Mouse (Mus musculus) MEL (cell line): ENCODE data around the gene Nrip3. TPM values are rescaled to one million over a fixed set of nuclear protein-coding genes. Genes with fewer than 3 reads are reported as not detected.

Experiments
- polyA plus RNA-seq, 2 experiments: library from polyadenylated mRNA; stranded (reverse) in 1 of 2; unstranded in 1 of 2; fragments of >175 nt in 1 of 2; fragments of >200 nt in 1 of 2; gene quantifications; 2 replicates each; pipeline versions ENCODE4 v1.2.1 to v1.2.4; 2012; ENCODE audit warnings: low replicate concordance in 2 of 2, low read depth in 1 of 2; ENCODE audit not compliant: insufficient read length in 2 of 2, insufficient read depth in 1 of 2, missing spikeins in 1 of 2
- total RNA-seq: library from RNA; depleted of rRNA; stranded (reverse); fragments of 300-350 nt; gene quantifications from 2 replicates; pipeline ENCODE4 v1.2.3, GENCODE M21; 2012; rRNA removed

The Nrip3 gene
- total and polyA plus RNA-seq, 3 experiments = not detected

Other genes starting within 250 kb of the Nrip3 start
- 2.6 and 2.7 TPM in 2 replicates for gene St5, start 78.4 kb downstream of the Nrip3 start, total RNA-seq
- gene St5, start 78.4 kb downstream of the Nrip3 start, polyA plus RNA-seq = 1 to 10 TPM in 1 of 2 experiments, not detected in 1; 3.4 TPM
- 26.4 and 29.0 TPM in 2 replicates for gene Akip1, start 78.3 kb downstream of the Nrip3 start, total RNA-seq
- 10 to 100 TPM in 1 of 2 experiments, not detected in 1; 34.0 TPM for gene Akip1, start 78.3 kb downstream of the Nrip3 start, polyA plus RNA-seq
- gene BC051019, start 58.2 kb downstream of the Nrip3 start, total RNA-seq = 0.10 TPM in 1 of 2 replicates, not detected in the other
- under 1 TPM in 1 of 2 experiments, not detected in 1; 0.39 TPM for gene BC051019, start 58.2 kb downstream of the Nrip3 start, polyA plus RNA-seq
- not detected in 2 replicates for gene Ascl3, start 50.3 kb downstream of the Nrip3 start, total RNA-seq
- not detected for gene Ascl3, start 50.3 kb downstream of the Nrip3 start, polyA plus RNA-seq
- 25.1 and 30.6 TPM in 2 replicates for gene Tmem9b, start 29.1 kb downstream of the Nrip3 start, total RNA-seq
- 10 to 100 TPM in 1 of 2 experiments, not detected in 1; 26.4 TPM for gene Tmem9b, start 29.1 kb downstream of the Nrip3 start, polyA plus RNA-seq
- gene Scube2, start 83.7 kb upstream of the Nrip3 start, total RNA-seq = 0.16 and 0.27 TPM in 2 replicates
- under 1 TPM in 1 of 2 experiments, not detected in 1; 0.67 TPM for gene Scube2, start 83.7 kb upstream of the Nrip3 start, polyA plus RNA-seq
- 33.1 and 40.5 TPM in 2 replicates for gene Dennd5a, start 178.4 kb upstream of the Nrip3 start, total RNA-seq
- gene Dennd5a, start 178.4 kb upstream of the Nrip3 start, polyA plus RNA-seq = 10 to 100 TPM; 64.4 to 78.8 TPM
- gene Tmem41b, start 204.9 kb upstream of the Nrip3 start, total RNA-seq = 80.6 and 86.9 TPM in 2 replicates
- 10 to 100 TPM in 1 of 2 experiments, not detected in 1; 45.9 TPM for gene Tmem41b, start 204.9 kb upstream of the Nrip3 start, polyA plus RNA-seq
- 139 and 145 TPM in 2 replicates for gene Ipo7, start 236.2 kb upstream of the Nrip3 start, total RNA-seq
- 100 to 1,000 TPM; 111 to 172 TPM for gene Ipo7, start 236.2 kb upstream of the Nrip3 start, polyA plus RNA-seq